Mouse (Mus musculus) bone marrow, adult 2 months (tissue): ENCODE results near the gene Psmf1. TPM values are rescaled to one million over a fixed set of nuclear protein-coding genes. Genes with fewer than 3 reads are reported as not detected.

Experiments
- H3K27ac ChIP-seq: fragments of 200-500 bp; 2 replicates; pipeline ENCODE4 v1.5.1; 2012; ENCODE audit warnings: low read depth, mild to moderate bottlenecking, control low read depth, inconsistent platforms, low read length; ENCODE audit not compliant: control insufficient read depth, poor library complexity, insufficient read depth
- H3K4me1 ChIP-seq: fragments of 200-500 bp; 2 replicates; pipeline ENCODE4 v1.6.1; 2011; ENCODE audit warnings: low read length; ENCODE audit not compliant: control insufficient read depth, insufficient read depth
- H3K4me3 ChIP-seq: fragments of 200-500 bp; replicated peaks from 2 replicates; pipeline ENCODE3; 2011; ENCODE audit warnings: mild to moderate bottlenecking, low read depth, low read length, control low read depth; ENCODE audit not compliant: control insufficient read depth
- CTCF ChIP-seq: fragments of 200-500 bp; IDR thresholded peaks from 2 replicates; pipeline ENCODE4 v1.5.1; 2011; ENCODE audit warnings: low read length, control low read depth; ENCODE audit not compliant: control insufficient read depth, insufficient read depth
- POLR2A ChIP-seq: fragments of 200-500 bp; IDR thresholded peaks from 2 replicates; pipeline ENCODE4 v1.6.1; 2011; ENCODE audit warnings: low read depth, mild to moderate bottlenecking, control low read depth, low read length, borderline replicate concordance; ENCODE audit not compliant: control insufficient read depth
- WGBS: fragments of 180-500 bp; shearing (Covaris S2); methylation state at CpG from one replicate; pipeline ENCODE4 v1.1.7; 2018; 5-methylcytosine and 5-hydroxymethylcytosine counted together
- polyA plus RNA-seq: library from polyadenylated mRNA; stranded (reverse); fragments of >200 nt; gene quantifications from 2 replicates; pipeline ENCODE4 v1.2.4, GENCODE M21; 2011; ENCODE audit warnings: low replicate concordance; ENCODE audit not compliant: missing spikeins, insufficient read depth, insufficient read length

The Psmf1 gene
- 31.9 and 38.6 TPM in 2 replicates for polyA plus RNA-seq

DNA sequence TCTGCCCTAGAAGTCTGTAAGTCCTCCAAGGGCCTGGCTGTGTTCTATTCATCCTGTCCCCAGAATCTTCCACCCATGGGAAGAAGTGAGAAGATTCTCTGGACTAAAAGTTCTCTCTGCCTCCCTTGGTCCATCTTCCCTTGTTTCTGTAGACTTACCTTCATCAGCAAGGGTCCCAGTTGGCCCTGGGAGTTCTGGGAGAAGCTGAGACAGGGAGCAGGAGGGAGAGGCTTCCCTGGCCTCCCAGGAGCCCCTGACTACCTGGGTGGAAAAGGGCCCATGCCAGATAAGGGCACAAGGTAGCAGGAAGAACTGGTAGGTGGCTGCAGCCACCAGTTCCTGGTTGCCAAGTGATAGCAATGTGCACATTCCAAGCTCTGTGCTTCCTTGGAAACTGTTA is at the start of gene Psmf1:
TSS of gene Psmf1 (minus strand) at position 342 of the 400 bp plus-strand sequence.
- Histone ChIP-seq H3K4me3 (no peak within 1 kb of the TSS), H3K27ac (peak within 1 kb of the TSS; percentile 88), H3K4me1 (no peaks in the 10 kb centered on the region; the same call in 1 of the 2 replicates)
- TF ChIP-seq CTCF (no peak), POLR2A (no peak)

GRCm38 (mm10) chr2:151791156-151791555 is 47.2 kb upstream of the Psmf1 start:
- Histone ChIP-seq H3K4me3 (no peak overlapping the region), H3K27ac (no peak overlapping the region), H3K4me1 (no peaks in the 10 kb centered on the region; the same call in 1 of the 2 replicates)
- 43% methylated on average over 5 of the region's 5 CpGs for WGBS
- no peak for TF ChIP-seq CTCF
- no peak for TF ChIP-seq POLR2A

DNA sequence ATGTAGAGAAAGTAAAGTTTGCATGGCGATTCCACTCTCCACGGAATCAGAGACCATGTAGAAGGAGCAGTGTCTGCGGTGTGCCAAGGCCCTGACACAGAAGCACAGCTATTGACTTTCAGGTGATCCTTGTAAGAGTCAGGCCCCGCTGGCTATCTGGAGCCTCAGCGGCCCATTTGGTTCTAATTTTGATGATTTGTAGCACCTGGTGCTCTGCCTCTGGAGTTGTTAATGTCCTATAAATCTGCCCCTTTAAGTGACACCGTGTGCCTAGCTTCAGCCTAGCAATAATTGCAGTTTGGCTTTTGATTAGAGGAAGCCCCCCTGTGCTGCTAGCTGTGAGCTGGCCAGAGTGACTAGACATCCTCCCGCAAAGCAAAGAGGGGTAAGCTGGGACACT is 46.2 kb upstream of the Psmf1 start:
- no peaks in the 10 kb centered on the region; the same call in 1 of the 2 replicates for H3K4me1 ChIP-seq
- H3K4me3 ChIP-seq, result no peak overlapping the region
- WGBS, result 39% methylated on average over 7 of the region's 7 CpGs
- no peak overlapping the region for H3K27ac ChIP-seq
- TF ChIP-seq CTCF, result no peak
- TF ChIP-seq POLR2A, result no peak

- H3K27ac ChIP-seq, result no peak overlapping the region
These were observed 44.4 kb upstream of the Psmf1 start for GRCm38 (mm10) chr2:151788221-151788977.

DNA sequence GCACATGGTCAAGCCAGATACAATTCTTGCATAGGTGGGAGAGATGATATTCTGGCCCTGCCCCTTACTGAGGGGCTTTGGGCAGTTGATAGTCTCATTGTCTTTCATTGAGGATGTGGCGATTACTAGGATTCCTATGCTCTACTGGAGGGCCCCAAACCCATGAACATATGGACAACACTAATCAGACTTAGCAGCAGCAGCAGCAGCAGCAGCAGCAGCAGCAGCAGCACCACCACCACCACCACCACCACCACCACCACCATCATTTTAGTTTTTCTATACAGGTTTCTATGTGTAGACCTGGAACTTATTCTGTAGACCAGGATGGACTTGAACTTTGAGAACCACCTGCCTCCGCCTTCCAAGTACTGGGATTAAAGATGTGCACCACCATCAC is 39.5 kb upstream of the Psmf1 start:
- TF ChIP-seq POLR2A, result no peak
- no peak for TF ChIP-seq CTCF
- Histone ChIP-seq H3K4me3 (no peak overlapping the region), H3K27ac (no peak overlapping the region), H3K4me1 (no peaks in the 10 kb centered on the region)
- WGBS, result 73% methylated on average over 2 of the region's 2 CpGs

More at GRCm38 (mm10) chr2:151788221-151788977, 44.4 kb upstream of the Psmf1 start:
- H3K4me1 ChIP-seq, result no peaks in the 10 kb centered on the region; the same call in 1 of the 2 replicates
- TF ChIP-seq CTCF, result no peak
- TF ChIP-seq POLR2A, result no peak
- no peak overlapping the region for H3K4me3 ChIP-seq
- WGBS, result 64% methylated on average over 7 of the region's 7 CpGs

GRCm38 (mm10) chr2:151777366-151777765 is 33.4 kb upstream of the Psmf1 start:
- Histone ChIP-seq H3K4me1 (no peaks in the 10 kb centered on the region), H3K4me3 (no peak overlapping the region), H3K27ac (no peak overlapping the region)
- WGBS, result 77% methylated on average over 3 of the region's 3 CpGs
- TF ChIP-seq POLR2A (no peak), CTCF (no peak)

DNA sequence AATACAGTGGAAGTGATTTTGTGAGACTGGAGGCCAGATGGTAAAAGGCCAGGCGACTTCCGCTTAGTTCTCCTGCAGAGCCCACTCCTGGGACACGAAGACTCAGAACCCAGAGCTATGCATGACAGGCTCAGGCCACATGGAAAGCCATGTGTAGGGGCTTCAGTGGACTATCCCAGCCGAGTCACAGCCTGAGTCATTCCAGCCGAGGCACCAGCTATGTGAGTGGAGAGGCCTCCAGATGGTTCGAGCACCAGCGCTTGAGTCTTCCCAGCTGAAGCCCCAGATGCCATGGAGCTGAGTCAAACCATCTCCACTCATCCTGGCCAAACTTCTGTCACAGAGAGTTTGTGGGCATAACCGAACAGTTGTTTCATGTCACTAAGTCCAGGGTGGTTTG is 29.5 kb upstream of the Psmf1 start:
- TF ChIP-seq POLR2A (no peak), CTCF (no peak)
- WGBS, result 78% methylated on average over 8 of the region's 8 CpGs
- Histone ChIP-seq H3K27ac (no peak overlapping the region), H3K4me1 (no peaks in the 10 kb centered on the region), H3K4me3 (no peak overlapping the region)

- WGBS, result 56% methylated on average over 4 of the region's 4 CpGs
- H3K27ac ChIP-seq, result no peak overlapping the region
- TF ChIP-seq CTCF, result no peak
- no peak for TF ChIP-seq POLR2A
These were observed 28.2 kb upstream of the Psmf1 start for GRCm38 (mm10) chr2:151772169-151772568.

DNA sequence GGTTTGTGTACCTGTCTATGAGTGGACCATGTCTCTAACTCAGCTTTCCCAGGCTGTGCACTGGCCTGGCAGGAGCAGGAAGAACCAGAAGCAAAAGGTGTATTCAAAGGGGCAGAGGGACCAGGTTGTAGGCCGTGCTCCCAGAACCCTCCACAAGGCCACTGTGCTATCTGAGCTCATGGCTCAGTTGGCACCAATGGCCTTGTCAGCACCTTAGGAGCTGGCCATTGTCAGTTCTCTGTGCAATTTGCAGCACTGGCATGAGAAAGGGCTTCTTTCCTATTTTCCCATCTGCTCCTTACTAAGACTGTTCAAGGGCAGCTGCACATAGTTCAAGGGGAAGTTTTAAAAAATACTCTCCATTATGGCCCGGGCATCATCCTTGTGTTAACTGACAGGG is 20.6 kb upstream of the Psmf1 start:
- H3K4me3 ChIP-seq, result no peak overlapping the region
- no peak overlapping the region for H3K27ac ChIP-seq
- H3K4me1 ChIP-seq, result no peaks in the 10 kb centered on the region
- TF ChIP-seq POLR2A (no peak), CTCF (no peak)
- 70% methylated on average over 2 of the region's 2 CpGs for WGBS

More at GRCm38 (mm10) chr2:151772169-151772568, 28.2 kb upstream of the Psmf1 start:
- H3K4me1 ChIP-seq, result no peaks in the 10 kb centered on the region
- H3K4me3 ChIP-seq, result no peak overlapping the region
